Mouse (Mus musculus) B cell, adult 67 days (primary cell): ENCODE measurements around the gene St6gal2. TPM values are rescaled to one million over a fixed set of nuclear protein-coding genes. Genes with fewer than 3 reads are reported as not detected.

ENCODE experiments used
- total RNA-seq, 2 experiments: library from RNA; stranded (reverse); gene quantifications; 4 replicates each; pipeline ENCODE4 v1.2.4; 2023

St6gal2 gene
- not detected for total RNA-seq

GRCm38 (mm10) chr17:55445250-55446184 is at the start of gene St6gal2:
Gene St6gal2, plus strand, starts transcription at chr17:55445382.

Other genes starting within 250 kb of the St6gal2 start
- gene Vmn2r118, start 179.8 kb downstream of the St6gal2 start, total RNA-seq: not detected